Mouse (Mus musculus): ENCODE results near the gene Leng8. TPM values are rescaled to one million over a fixed set of nuclear protein-coding genes. Genes with fewer than 3 reads are reported as not detected.

The Leng8 gene
- total and polyA plus RNA-seq, 3 experiments = 23.2 to 46.6 (median 33.5) TPM

DNA sequence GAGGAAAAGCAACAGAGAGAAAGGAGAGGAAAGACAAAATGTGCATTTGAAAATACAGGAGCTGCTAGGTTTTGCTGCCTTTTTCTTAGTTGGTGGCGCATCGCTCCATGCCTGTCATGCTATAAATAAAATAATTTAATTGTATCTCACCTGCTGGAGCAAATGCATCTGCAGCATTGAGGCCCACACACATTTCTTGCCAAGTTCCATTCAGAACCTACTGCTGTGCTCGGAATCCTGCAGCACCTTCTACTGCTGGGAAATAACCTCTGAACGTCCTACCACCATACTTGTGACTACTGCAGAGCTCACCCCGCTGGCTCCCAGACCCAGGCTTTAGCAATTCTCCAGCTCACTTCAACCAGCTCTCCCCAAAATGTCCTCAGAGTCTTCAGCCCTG is 35.7 kb upstream of the Leng8 start:
- peaks cover 0 to 7% of the 10 kb centered on the region in 2 experiments; a peak in 2 of 4 replicates for H3K4me1 ChIP-seq (ENCODE audit: control insufficient read depth in 1 of 2, insufficient read depth in 2 of 2)
- peaks cover 1% of the 10 kb centered on the region for H3K27me3 ChIP-seq (replicated peaks)
- H3K9me3 ChIP-seq (replicated peaks; ENCODE audit: low read length) = no peaks in the 10 kb centered on the region
- H3K79me2 ChIP-seq (replicated peaks; ENCODE audit: control insufficient read depth, extremely low read depth, insufficient read depth, poor library complexity, severe bottlenecking) = no peaks in the 10 kb centered on the region
- no peak overlapping the region for H3K27ac ChIP-seq (ENCODE audit: insufficient read depth, low read depth)
- in situ Hi-C loops (cut with MboI; ENCODE audit: low pct_ligation_motif_present, low pct_unique_long_range_greater_than_20kb, low sequenced_read_pairs) = no loop called here
- TF ChIP-seq IRF4 (IDR thresholded peaks at IDR 0.05; ENCODE audit: low read depth, low read length) (no peak), TCF12 (IDR thresholded peaks at IDR 0.05; ENCODE audit: low read depth, low read length) (no peak), MAFK (IDR thresholded peaks at IDR 0.05; ENCODE audit: insufficient replicate concordance, low read length) (no peak)
- H3K4me3 ChIP-seq (replicated peaks in 1 of 3; ENCODE audit: low read depth in 2 of 3, low read length in 2 of 3, poor library complexity in 1 of 3) = no peak overlapping the region
- no peak for DNase-seq (ENCODE audit: extremely low read depth)
- H3K9ac ChIP-seq (ENCODE audit: insufficient read depth, low read depth) = no peak overlapping the region
- H3K36me3 ChIP-seq (replicated peaks in 1 of 2; ENCODE audit: control insufficient read depth in 1 of 2, insufficient read depth in 1 of 2, low read length in 1 of 2) = no peaks in the 10 kb centered on the region
- dilution Hi-C loops (cut with MboI; ENCODE audit: extremely low pct_ligation_motif_present, extremely low pct_unique_long_range_greater_than_20kb, low sequenced_read_pairs) = no loop called here
- H3K4me2 ChIP-seq (ENCODE audit: insufficient read depth, low read depth, poor library complexity, severe bottlenecking) = no peak overlapping the region

DNA sequence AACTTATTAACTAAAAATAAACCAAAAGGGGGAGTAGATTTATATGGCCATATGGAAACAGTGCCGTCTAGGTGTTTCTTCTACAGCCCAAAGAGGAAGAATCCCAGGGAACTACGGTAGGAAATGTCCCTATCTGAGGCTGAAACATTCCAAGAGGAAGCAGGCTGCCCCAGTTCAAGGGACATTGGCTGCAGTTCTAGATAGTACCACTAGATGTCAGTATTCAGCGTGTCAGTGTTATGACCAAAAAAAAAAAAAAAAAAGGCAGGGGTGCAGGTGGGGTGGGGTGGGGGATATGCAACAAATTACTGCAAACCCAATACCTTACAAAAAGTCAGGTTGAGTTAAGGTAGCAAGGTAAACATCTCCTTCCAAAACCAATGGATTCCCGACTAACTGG is 33.4 kb upstream of the Leng8 start:
- peak; percentile 58 for DNase-seq (ENCODE audit: extremely low read depth)
- peaks cover 1% of the 10 kb centered on the region for H3K27me3 ChIP-seq (replicated peaks)
- in situ Hi-C loops (cut with MboI; ENCODE audit: low pct_ligation_motif_present, low pct_unique_long_range_greater_than_20kb, low sequenced_read_pairs) = no loop called here

DNA sequence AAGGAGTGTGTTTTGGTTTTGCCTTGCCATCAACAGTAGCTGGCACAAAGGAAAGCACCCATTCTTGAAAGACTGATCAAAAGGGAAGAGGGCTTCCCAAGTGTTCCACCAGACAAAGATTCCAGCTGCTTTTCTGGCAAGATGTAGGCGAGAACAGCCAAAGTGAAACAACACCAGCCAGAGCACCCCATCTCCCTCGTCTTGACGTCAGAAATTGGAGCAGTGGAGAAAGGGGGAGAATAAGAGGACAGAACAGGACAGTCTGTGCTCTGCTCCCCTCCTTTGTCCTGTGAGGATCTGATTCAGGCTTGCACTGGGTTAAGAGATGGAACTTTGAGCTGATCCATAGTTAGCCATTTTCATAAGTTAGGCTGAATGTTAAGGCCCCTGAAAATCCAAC is 25.1 kb upstream of the Leng8 start:
- H3K36me3 ChIP-seq (replicated peaks in 1 of 2; ENCODE audit: control insufficient read depth in 1 of 2, insufficient read depth in 1 of 2, low read length in 1 of 2) = no peaks in the 10 kb centered on the region
- no peak overlapping the region for H3K27ac ChIP-seq (ENCODE audit: insufficient read depth, low read depth)
- H3K4me2 ChIP-seq (ENCODE audit: insufficient read depth, low read depth, poor library complexity, severe bottlenecking) = no peak overlapping the region
- no peak overlapping the region for H3K9ac ChIP-seq (ENCODE audit: insufficient read depth, low read depth)
- no peak for DNase-seq (ENCODE audit: extremely low read depth)
- dilution Hi-C loops (cut with MboI; ENCODE audit: extremely low pct_ligation_motif_present, extremely low pct_unique_long_range_greater_than_20kb, low sequenced_read_pairs) = no loop called here
- TF ChIP-seq EP300 (IDR thresholded peaks at IDR 0.05; ENCODE audit: low read length) = no peak
- no peak for TF ChIP-seq MAX (IDR thresholded peaks at IDR 0.05; ENCODE audit: low read length)
- no peak for TF ChIP-seq JUND (conservative IDR thresholded peaks at IDR 0.05; ENCODE audit: low read depth, low read length)
- TF ChIP-seq MYC (IDR thresholded peaks at IDR 0.05; ENCODE audit: low read depth, low read length) = no peak
- TF ChIP-seq ZMIZ1 (IDR thresholded peaks at IDR 0.05; ENCODE audit: low read depth, low read length) = no peak
- TF ChIP-seq CTCF (conservative IDR thresholded peaks at IDR 0.05 in 1 of 2, IDR thresholded peaks at IDR 0.05 in 1 of 2; ENCODE audit: low read depth in 2 of 2, low read length in 2 of 2) = no peak
- no peak for TF ChIP-seq MAZ (IDR thresholded peaks at IDR 0.05; ENCODE audit: low read depth, low read length)
- TF ChIP-seq IRF4 (IDR thresholded peaks at IDR 0.05; ENCODE audit: low read depth, low read length) = no peak
- no peak for TF ChIP-seq NELFE (IDR thresholded peaks at IDR 0.05; ENCODE audit: low read depth, low read length)
- no peak for TF ChIP-seq E2F4 (IDR thresholded peaks at IDR 0.05; ENCODE audit: insufficient replicate concordance, low read depth, low read length)
- no peak for TF ChIP-seq MEF2A (IDR thresholded peaks at IDR 0.05; ENCODE audit: borderline replicate concordance, low read depth, low read length)
- no peak for TF ChIP-seq ZKSCAN1 (IDR thresholded peaks at IDR 0.05; ENCODE audit: borderline replicate concordance, low read depth, low read length)
- no peak for TF ChIP-seq SIN3A (IDR thresholded peaks at IDR 0.05; ENCODE audit: low read length)
- no peak for TF ChIP-seq TCF12 (IDR thresholded peaks at IDR 0.05; ENCODE audit: low read depth, low read length)
- TF ChIP-seq MXI1 (IDR thresholded peaks at IDR 0.05; ENCODE audit: low read depth, low read length) = no peak
- no peak for TF ChIP-seq USF2 (conservative IDR thresholded peaks at IDR 0.05; ENCODE audit: low read depth, low read length)
- TF ChIP-seq NRF1 (IDR thresholded peaks at IDR 0.05; ENCODE audit: low read depth, low read length) = no peak
- TF ChIP-seq POLR2A (IDR thresholded peaks at IDR 0.05; ENCODE audit: low read depth, low read length) = no peak
- in situ Hi-C loops (cut with MboI; ENCODE audit: low pct_ligation_motif_present, low pct_unique_long_range_greater_than_20kb, low sequenced_read_pairs) = no loop called here
- no peaks in the 10 kb centered on the region for H3K27me3 ChIP-seq (replicated peaks)
- no peaks in the 10 kb centered on the region for H3K79me2 ChIP-seq (replicated peaks; ENCODE audit: control insufficient read depth, extremely low read depth, insufficient read depth, poor library complexity, severe bottlenecking)
- no peaks in the 10 kb centered on the region for H3K4me1 ChIP-seq (ENCODE audit: control insufficient read depth in 1 of 2, insufficient read depth in 2 of 2)
- no peak overlapping the region for H3K4me3 ChIP-seq (replicated peaks in 1 of 3; ENCODE audit: low read depth in 2 of 3, low read length in 2 of 3, poor library complexity in 1 of 3)
- H3K9me3 ChIP-seq (replicated peaks; ENCODE audit: low read length) = no peaks in the 10 kb centered on the region

More for the DNA sequence above, 33.4 kb upstream of the Leng8 start:
- Histone ChIP-seq H3K4me3 (replicated peaks in 1 of 3; ENCODE audit: low read depth in 2 of 3, low read length in 2 of 3, poor library complexity in 1 of 3) (no peak overlapping the region), H3K4me2 (ENCODE audit: insufficient read depth, low read depth, poor library complexity, severe bottlenecking) (no peak overlapping the region), H3K79me2 (replicated peaks; ENCODE audit: control insufficient read depth, extremely low read depth, insufficient read depth, poor library complexity, severe bottlenecking) (no peaks in the 10 kb centered on the region), H3K36me3 (replicated peaks in 1 of 2; ENCODE audit: control insufficient read depth in 1 of 2, insufficient read depth in 1 of 2, low read length in 1 of 2) (no peaks in the 10 kb centered on the region), H3K4me1 (ENCODE audit: control insufficient read depth in 1 of 2, insufficient read depth in 2 of 2) (peaks cover 0 to 7% of the 10 kb centered on the region in 2 experiments; a peak in 2 of 4 replicates), H3K27ac (ENCODE audit: insufficient read depth, low read depth) (no peak overlapping the region), H3K9ac (ENCODE audit: insufficient read depth, low read depth) (no peak overlapping the region), H3K9me3 (replicated peaks; ENCODE audit: low read length) (no peaks in the 10 kb centered on the region)
- dilution Hi-C loops (cut with MboI; ENCODE audit: extremely low pct_ligation_motif_present, extremely low pct_unique_long_range_greater_than_20kb, low sequenced_read_pairs) = no loop called here
- TF ChIP-seq MXI1 (IDR thresholded peaks at IDR 0.05; ENCODE audit: low read depth, low read length) (no peak), GABPA (IDR thresholded peaks at IDR 0.05; ENCODE audit: insufficient replicate concordance, low read depth, low read length) (no peak), CHD2 (IDR thresholded peaks at IDR 0.05; ENCODE audit: low read length) (no peak), RCOR1 (conservative IDR thresholded peaks at IDR 0.05; ENCODE audit: low read depth, low read length) (no peak), RAD21 (IDR thresholded peaks at IDR 0.05; ENCODE audit: low read depth, low read length) (peak; percentile 35), HCFC1 (IDR thresholded peaks at IDR 0.05; ENCODE audit: low read depth, low read length) (no peak), CTCF (conservative IDR thresholded peaks at IDR 0.05 in 1 of 2, IDR thresholded peaks at IDR 0.05 in 1 of 2; ENCODE audit: low read depth in 2 of 2, low read length in 2 of 2) (peak; percentile 68 to 77), UBTF (IDR thresholded peaks at IDR 0.05; ENCODE audit: low read depth, low read length) (no peak), SMC3 (IDR thresholded peaks at IDR 0.05; ENCODE audit: low read depth, low read length) (peak; percentile 45; the same call in 1 of the 2 replicates), ZNF384 (IDR thresholded peaks at IDR 0.05; ENCODE audit: low read depth, low read length) (peak; percentile 97), BHLHE40 (IDR thresholded peaks at IDR 0.05; ENCODE audit: low read depth, low read length) (no peak), IRF4 (IDR thresholded peaks at IDR 0.05; ENCODE audit: low read depth, low read length) (no peak)
